15 mouse cellular contexts compared by ENCODE assay signal in genomic region chr7:84044581-84045290, GRCm38 (mm10). TPM values are rescaled to one million over a fixed set of nuclear protein-coding genes. Genes with fewer than 3 reads are reported as not detected.
DNase-seq lines count a peak whose midpoint lies in the region; ATAC-seq lines count a peak whose summit lies in the region.
"Had no signal": no experiment of that assay in that cellular context is flagged by ENCODE, and none has a peak within 500 bp of the region (broad histone marks: within the 10 kb centered on the region; RNA-seq: fewer than 3 reads in every experiment).

No protein-coding gene starts in this region.

- H3K4me3 ChIP-seq in forebrain, embryonic 16.5 days (replicated peaks; ENCODE audit: low read length): no peak overlapping the region
- no peak overlapping the region for H3K4me3 ChIP-seq in forebrain, embryonic 11.5 days (ENCODE audit: low read depth, low read length)
- H3K4me3 ChIP-seq: heart, embryonic 13.5 days had no signal

- DNase-seq in forebrain, embryonic 11.5 days (ENCODE audit: low spot score): no peak
- peak; percentile 94 for DNase-seq in cerebellum, adult 9-11 months
- peak; percentile 94 for DNase-seq in layer of hippocampus, adult 9-11 months
- peak; percentile 56 to 71 for DNase-seq in right cerebral cortex, adult 2 months (ENCODE audit: low spot score in 2 of 2)
- no peak for DNase-seq in lung, postnatal 25 days (ENCODE audit: low spot score)
- no peak for DNase-seq in Muller cell, postnatal 12 days (ENCODE audit: inconsistent ontology term)
- DNase-seq in urinary bladder, adult 2 months (ENCODE audit: low spot score): no peak
- DNase-seq: adrenal gland, adult 8-10 months; embryo, embryonic 11 days; kidney, adult 2 months; spleen, adult 18-20 months; thymus, postnatal 4 days had no signal

- no peaks in the 10 kb centered on the region for H3K9me3 ChIP-seq in forebrain, embryonic 16.5 days (ENCODE audit: control insufficient read depth, low read length)
- H3K9me3 ChIP-seq in forebrain, embryonic 11.5 days (ENCODE audit: control insufficient read depth, low read length): no peaks in the 10 kb centered on the region
- H3K9me3 ChIP-seq: heart, embryonic 13.5 days had no signal

- H3K27me3 ChIP-seq in forebrain, embryonic 16.5 days (replicated peaks; ENCODE audit: control insufficient read depth, insufficient read depth, low read length): no peaks in the 10 kb centered on the region
- no peaks in the 10 kb centered on the region for H3K27me3 ChIP-seq in forebrain, embryonic 11.5 days (ENCODE audit: control insufficient read depth, insufficient read depth, low read length)
- H3K27me3 ChIP-seq: heart, embryonic 13.5 days had no signal

- no peak overlapping the region for H3K27ac ChIP-seq in forebrain, embryonic 16.5 days (ENCODE audit: low read length)
- H3K27ac ChIP-seq in forebrain, embryonic 11.5 days (ENCODE audit: low read depth, low read length): no peak overlapping the region
- H3K27ac ChIP-seq: heart, embryonic 13.5 days had no signal

- H3K9ac ChIP-seq in forebrain, embryonic 16.5 days (replicated peaks; ENCODE audit: low read depth, low read length): no peak overlapping the region
- no peak overlapping the region for H3K9ac ChIP-seq in forebrain, embryonic 11.5 days (ENCODE audit: low read length)
- H3K9ac ChIP-seq: heart, embryonic 13.5 days had no signal

- no peak overlapping the region for H3K4me2 ChIP-seq in forebrain, embryonic 16.5 days (ENCODE audit: low read length)
- H3K4me2 ChIP-seq in forebrain, embryonic 11.5 days (ENCODE audit: low read depth, low read length, severe bottlenecking): no peak overlapping the region
- H3K4me2 ChIP-seq: heart, embryonic 13.5 days; liver, embryonic 11.5 days had no signal

- H3K36me3 ChIP-seq in forebrain, embryonic 16.5 days (ENCODE audit: control insufficient read depth, insufficient read depth): no peaks in the 10 kb centered on the region
- H3K36me3 ChIP-seq in forebrain, embryonic 11.5 days (ENCODE audit: control insufficient read depth, insufficient read depth, low read length): no peaks in the 10 kb centered on the region

- no peaks in the 10 kb centered on the region for H3K4me1 ChIP-seq in forebrain, embryonic 16.5 days (replicated peaks; ENCODE audit: control insufficient read depth, insufficient read depth, low read length)
- H3K4me1 ChIP-seq in forebrain, embryonic 11.5 days (replicated peaks; ENCODE audit: control insufficient read depth, insufficient read depth, low read length): no peaks in the 10 kb centered on the region
- H3K4me1 ChIP-seq: heart, embryonic 13.5 days had no signal

- peak; percentile 63; the same call in 1 of the 2 replicates for ATAC-seq in forebrain, embryonic 16.5 days
- no peak for ATAC-seq in forebrain, embryonic 11.5 days (replicated peaks; ENCODE audit: low FRiP score)

- WGBS in forebrain, embryonic 16.5 days: 59% methylated on average over 4 of the region's 4 CpGs
- 83% methylated on average over 4 of the region's 4 CpGs for WGBS in forebrain, embryonic 11.5 days

RNA-seq across cellular contexts. Expression of gene Cemip, which starts 41.6 kb away (rescaled TPM):
- 0.51 and 0.60 TPM in 2 replicates for polyA plus RNA-seq in forebrain, embryonic 16.5 days (2015; fragmentation: Nextera tagmentation; extraction: Ambion mirVana)
- 0.71 and 0.94 TPM in 2 replicates for polyA plus RNA-seq in forebrain, embryonic 11.5 days (2014; fragmentation: Nextera tagmentation; extraction: Ambion mirVana)
- polyA plus RNA-seq in urinary bladder, adult 2 months (2012; rRNA removed): 0.37 and 0.77 TPM in 2 replicates

Comparison
In these comparisons a context has a peak if more than half of its experiments do, and no peak if none do; other contexts are left out.
1. DNase-seq: peak in cerebellum, adult 9-11 months (single experiment), layer of hippocampus, adult 9-11 months (single experiment) and right cerebral cortex, adult 2 months (2 of 2); none in forebrain, embryonic 11.5 days (single experiment), lung, postnatal 25 days (single experiment), Muller cell, postnatal 12 days (single experiment) and urinary bladder, adult 2 months (single experiment).